Mouse (Mus musculus): Measurements from ENCODE around the gene Ndufa3. TPM values are rescaled to one million over a fixed set of nuclear protein-coding genes. Genes with fewer than 3 reads are reported as not detected.
"Not testable (repeated sequence)": the region's sequence is repeated elsewhere in the genome, so short reads cannot be mapped to it uniquely, and the experiment has no call there.

The Ndufa3 gene
- polyA plus RNA-seq (2012; rRNA removed), result 198 and 266 TPM in 2 replicates

GRCm38 (mm10) chr7:3617242-3617995 lies at the start of gene Ndufa3:
TSS of gene Ndufa3 (plus strand) at chr7:3617373.
- DNase-seq (ENCODE audit: low read depth), result peak; percentile 98
- TF ChIP-seq CTCF (IDR thresholded peaks at IDR 0.05; ENCODE audit: borderline replicate concordance, extremely low read depth, insufficient read depth, insufficient read length) (no peak), POLR2A (IDR thresholded peaks at IDR 0.05; ENCODE audit: borderline replicate concordance, extremely low read depth, insufficient read depth, insufficient read length, poor library complexity, severe bottlenecking) (peak; percentile 34; the same call in 1 of the 2 replicates)

GRCm38 (mm10) chr7:3569725-3570124 lies 47.4 kb upstream of the Ndufa3 start:
- TF ChIP-seq CTCF (IDR thresholded peaks at IDR 0.05; ENCODE audit: borderline replicate concordance, extremely low read depth, insufficient read depth, insufficient read length), result 0 out of 2 replicates have a peak, but pooled peaks have one; percentile 2
- TF ChIP-seq POLR2A (IDR thresholded peaks at IDR 0.05; ENCODE audit: borderline replicate concordance, extremely low read depth, insufficient read depth, insufficient read length, poor library complexity, severe bottlenecking), result no peak
- DNase-seq (ENCODE audit: low read depth), result no peak

GRCm38 (mm10) chr7:3570580-3570979 lies 46.6 kb upstream of the Ndufa3 start:
- DNase-seq (ENCODE audit: low read depth), result not testable (repeated sequence)

GRCm38 (mm10) chr7:3571847-3572246 lies 45.3 kb upstream of the Ndufa3 start:
- TF ChIP-seq CTCF (IDR thresholded peaks at IDR 0.05; ENCODE audit: borderline replicate concordance, extremely low read depth, insufficient read depth, insufficient read length), result no peak
- TF ChIP-seq POLR2A (IDR thresholded peaks at IDR 0.05; ENCODE audit: borderline replicate concordance, extremely low read depth, insufficient read depth, insufficient read length, poor library complexity, severe bottlenecking), result no peak
- no peak for DNase-seq (ENCODE audit: low read depth)

- TF ChIP-seq POLR2A (IDR thresholded peaks at IDR 0.05; ENCODE audit: borderline replicate concordance, extremely low read depth, insufficient read depth, insufficient read length, poor library complexity, severe bottlenecking) (no peak), CTCF (IDR thresholded peaks at IDR 0.05; ENCODE audit: borderline replicate concordance, extremely low read depth, insufficient read depth, insufficient read length) (no peak)
- DNase-seq (ENCODE audit: low read depth), result no peak
Observed at GRCm38 (mm10) chr7:3574216-3574615, 43.0 kb upstream of the Ndufa3 start.

- DNase-seq (ENCODE audit: low read depth), result no peak
- TF ChIP-seq CTCF (IDR thresholded peaks at IDR 0.05; ENCODE audit: borderline replicate concordance, extremely low read depth, insufficient read depth, insufficient read length) (no peak), POLR2A (IDR thresholded peaks at IDR 0.05; ENCODE audit: borderline replicate concordance, extremely low read depth, insufficient read depth, insufficient read length, poor library complexity, severe bottlenecking) (no peak)
Observed at GRCm38 (mm10) chr7:3576354-3577124, 40.6 kb upstream of the Ndufa3 start.

- no peak for DNase-seq (ENCODE audit: low read depth)
- no peak for TF ChIP-seq CTCF (IDR thresholded peaks at IDR 0.05; ENCODE audit: borderline replicate concordance, extremely low read depth, insufficient read depth, insufficient read length)
- no peak for TF ChIP-seq POLR2A (IDR thresholded peaks at IDR 0.05; ENCODE audit: borderline replicate concordance, extremely low read depth, insufficient read depth, insufficient read length, poor library complexity, severe bottlenecking)
Observed at GRCm38 (mm10) chr7:3578196-3578595, 39.0 kb upstream of the Ndufa3 start.

GRCm38 (mm10) chr7:3578952-3579546 lies 38.1 kb upstream of the Ndufa3 start:
- no peak for DNase-seq (ENCODE audit: low read depth)
- no peak for TF ChIP-seq POLR2A (IDR thresholded peaks at IDR 0.05; ENCODE audit: borderline replicate concordance, extremely low read depth, insufficient read depth, insufficient read length, poor library complexity, severe bottlenecking)
- TF ChIP-seq CTCF (IDR thresholded peaks at IDR 0.05; ENCODE audit: borderline replicate concordance, extremely low read depth, insufficient read depth, insufficient read length), result no peak

- TF ChIP-seq CTCF (IDR thresholded peaks at IDR 0.05; ENCODE audit: borderline replicate concordance, extremely low read depth, insufficient read depth, insufficient read length) (no peak), POLR2A (IDR thresholded peaks at IDR 0.05; ENCODE audit: borderline replicate concordance, extremely low read depth, insufficient read depth, insufficient read length, poor library complexity, severe bottlenecking) (no peak)
- no peak for DNase-seq (ENCODE audit: low read depth)
Observed at GRCm38 (mm10) chr7:3580029-3580428, 37.1 kb upstream of the Ndufa3 start.

GRCm38 (mm10) chr7:3585763-3586162 lies 31.4 kb upstream of the Ndufa3 start:
- no peak for DNase-seq (ENCODE audit: low read depth)
- TF ChIP-seq POLR2A (IDR thresholded peaks at IDR 0.05; ENCODE audit: borderline replicate concordance, extremely low read depth, insufficient read depth, insufficient read length, poor library complexity, severe bottlenecking) (no peak), CTCF (IDR thresholded peaks at IDR 0.05; ENCODE audit: borderline replicate concordance, extremely low read depth, insufficient read depth, insufficient read length) (no peak)

GRCm38 (mm10) chr7:3586255-3586654 lies 30.9 kb upstream of the Ndufa3 start:
- DNase-seq (ENCODE audit: low read depth), result no peak
- TF ChIP-seq CTCF (IDR thresholded peaks at IDR 0.05; ENCODE audit: borderline replicate concordance, extremely low read depth, insufficient read depth, insufficient read length) (no peak), POLR2A (IDR thresholded peaks at IDR 0.05; ENCODE audit: borderline replicate concordance, extremely low read depth, insufficient read depth, insufficient read length, poor library complexity, severe bottlenecking) (no peak)

All from brain, embryonic 14.5 days (tissue).